Mouse (Mus musculus) thymus, adult 18-20 months (tissue): ENCODE results near the gene 1700019D03Rik.

Source experiments
- DNase-seq, 2 experiments: peaks; one replicate each; pipeline ENCODE4 v3.0.0; 2022; ENCODE audit warnings: mixed read lengths in 2 of 2

1700019D03Rik gene

GRCm38 (mm10) chr1:53020079-53020478 lies at the start of gene 1700019D03Rik:
Gene 1700019D03Rik, minus strand, starts transcription at chr1:53020179.
- DNase-seq: no peak

- DNase-seq: no peak
These were observed 43.9 kb upstream of the 1700019D03Rik start for GRCm38 (mm10) chr1:53063921-53064320.

- DNase-seq: no peak
These were observed 42.1 kb upstream of the 1700019D03Rik start for GRCm38 (mm10) chr1:53061871-53062608.

- no peak for DNase-seq
These were observed 41.4 kb upstream of the 1700019D03Rik start, which contains the start of gene Mstn for GRCm38 (mm10) chr1:53061340-53061739. Gene Mstn, plus strand, starts transcription at chr1:53061640.

GRCm38 (mm10) chr1:53060499-53060898 lies 40.5 kb upstream of the 1700019D03Rik start:
- DNase-seq: no peak

- DNase-seq: no peak
These were observed 39.1 kb upstream of the 1700019D03Rik start for GRCm38 (mm10) chr1:53059106-53059505.

GRCm38 (mm10) chr1:53053087-53054022 lies 33.4 kb upstream of the 1700019D03Rik start:
- DNase-seq: peak in 1 of 2 experiments; percentile 15

GRCm38 (mm10) chr1:53049763-53050427 lies 29.9 kb upstream of the 1700019D03Rik start:
- no peak for DNase-seq

GRCm38 (mm10) chr1:53037443-53037871 lies 17.5 kb upstream of the 1700019D03Rik start:
- no peak for DNase-seq

GRCm38 (mm10) chr1:53032550-53032949 lies 12.6 kb upstream of the 1700019D03Rik start:
- DNase-seq: no peak

- no peak for DNase-seq
These were observed 1.1 kb downstream of the 1700019D03Rik start for GRCm38 (mm10) chr1:53018746-53019505.

GRCm38 (mm10) chr1:53015606-53016005 lies 4.4 kb downstream of the 1700019D03Rik start:
- DNase-seq: no peak

GRCm38 (mm10) chr1:53014716-53015115 lies 5.3 kb downstream of the 1700019D03Rik start:
- DNase-seq: no peak

- no peak for DNase-seq
These were observed 33.3 kb downstream of the 1700019D03Rik start for GRCm38 (mm10) chr1:52986692-52987091.

- DNase-seq: no peak
These were observed 46.8 kb downstream of the 1700019D03Rik start for GRCm38 (mm10) chr1:52973198-52973597.

- no peak for DNase-seq
These were observed 48.0 kb downstream of the 1700019D03Rik start for GRCm38 (mm10) chr1:52971881-52972503.

- no peak for DNase-seq
These were observed 55.4 kb downstream of the 1700019D03Rik start for GRCm38 (mm10) chr1:52964581-52964980.

- no peak for DNase-seq
These were observed 56.9 kb downstream of the 1700019D03Rik start for GRCm38 (mm10) chr1:52963097-52963496.

- no peak for DNase-seq
These were observed 59.8 kb downstream of the 1700019D03Rik start for GRCm38 (mm10) chr1:52960191-52960590.

GRCm38 (mm10) chr1:52956746-52957145 lies 63.2 kb downstream of the 1700019D03Rik start:
- DNase-seq: no peak

GRCm38 (mm10) chr1:52955102-52955501 lies 64.9 kb downstream of the 1700019D03Rik start:
- DNase-seq: peak; percentile 7 to 12

GRCm38 (mm10) chr1:52954456-52954855 lies 65.5 kb downstream of the 1700019D03Rik start:
- no peak for DNase-seq
